ENCODE assay signal across 14 mouse cellular contexts in the genomic region with DNA sequence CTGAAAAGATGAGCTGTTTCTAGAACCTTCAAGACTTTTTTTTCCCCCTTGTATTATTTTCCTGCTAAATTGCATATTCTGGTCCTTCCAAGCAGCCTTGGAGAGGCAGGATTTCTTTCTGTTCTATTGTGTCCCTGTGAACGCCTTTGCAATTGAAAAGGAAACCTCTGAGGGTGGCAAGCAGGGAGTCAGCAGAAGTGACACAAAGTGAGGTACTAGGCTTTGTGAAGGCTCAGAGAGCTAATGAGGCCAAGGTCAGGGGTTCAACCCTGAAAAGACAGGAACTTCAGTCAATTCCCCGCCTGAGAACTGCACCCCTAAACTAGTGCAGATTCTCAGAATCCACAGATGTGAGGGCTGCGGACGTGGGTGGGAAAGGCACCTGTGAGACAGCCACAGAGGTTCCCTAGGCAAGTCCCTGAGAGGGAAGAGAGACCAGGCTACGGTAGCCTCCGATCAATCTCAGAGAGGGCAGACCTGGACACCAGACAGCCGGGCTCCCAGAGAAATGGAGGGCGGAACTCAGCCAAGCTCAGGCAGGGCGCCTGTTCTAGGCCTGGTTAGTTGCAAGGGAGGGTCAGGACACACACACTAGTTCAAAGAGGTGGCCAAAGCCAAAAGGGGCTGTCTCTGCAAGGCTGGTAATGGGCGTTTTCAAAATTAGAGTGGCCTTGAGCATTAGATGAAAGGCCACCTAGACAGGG. TPM values are rescaled to one million over a fixed set of nuclear protein-coding genes. Genes with fewer than 3 reads are reported as not detected.
DNase-seq lines count a peak whose midpoint lies in the region; ATAC-seq and TF ChIP-seq lines count a peak whose summit lies in the region.
"Had no signal": no experiment of that assay in that cellular context is flagged by ENCODE, and none has a peak within 500 bp of the region (broad histone marks: within the 10 kb centered on the region; RNA-seq: fewer than 3 reads in every experiment).

No protein-coding gene starts in this region.

- in situ Hi-C loops in ES-E14 (cut with MboI; ENCODE audit: low sequenced_read_pairs in 2 of 2, unreplicated experiment in 2 of 2): no loop called here

- WGBS in hindbrain, embryonic 10.5 days: 29% methylated on average over 10 of the region's 10 CpGs
- 42% methylated on average over 10 of the region's 10 CpGs for WGBS in hindbrain, embryonic 16.5 days
- 56% methylated on average over 10 of the region's 10 CpGs for WGBS in heart, embryonic 15.5 days

- peaks cover 64% of the 10 kb centered on the region for H3K4me1 ChIP-seq in hindbrain, embryonic 10.5 days (replicated peaks)
- peaks cover 10% of the 10 kb centered on the region for H3K4me1 ChIP-seq in hindbrain, embryonic 16.5 days (ENCODE audit: control insufficient read depth, insufficient read depth, low read depth, low read length)
- H3K4me1 ChIP-seq in ES-E14 (ENCODE audit: control insufficient read depth in 2 of 2, insufficient read depth in 2 of 2, low read length in 2 of 2, poor library complexity in 1 of 2): peaks cover 15 to 25% of the 10 kb centered on the region in 2 experiments
- peaks cover 68% of the 10 kb centered on the region for H3K4me1 ChIP-seq in heart, embryonic 15.5 days (replicated peaks)

- H3K27ac ChIP-seq in hindbrain, embryonic 10.5 days: peak overlapping the region; percentile 77
- no peak overlapping the region for H3K27ac ChIP-seq in hindbrain, embryonic 16.5 days (ENCODE audit: low read depth, low read length)
- peak overlapping the region; percentile 82 for H3K27ac ChIP-seq in ES-E14 (ENCODE audit: insufficient read depth, low read depth, low read length, poor library complexity, severe bottlenecking)
- H3K27ac ChIP-seq in heart, embryonic 15.5 days: peak overlapping the region; percentile 69
- H3K27ac ChIP-seq: hindbrain, embryonic 13.5 days; liver, embryonic 14.5 days had no signal

- H3K4me2 ChIP-seq in hindbrain, embryonic 16.5 days (ENCODE audit: low read length): no peak overlapping the region
- H3K4me2 ChIP-seq in heart, embryonic 15.5 days: peak overlapping the region; percentile 35
- H3K4me2 ChIP-seq: hindbrain, embryonic 13.5 days had no signal

- no peaks in the 10 kb centered on the region for H3K9me3 ChIP-seq in hindbrain, embryonic 10.5 days
- no peaks in the 10 kb centered on the region for H3K9me3 ChIP-seq in hindbrain, embryonic 16.5 days (ENCODE audit: control insufficient read depth, low read length)
- H3K9me3 ChIP-seq in ES-E14 (ENCODE audit: control insufficient read depth, insufficient read depth, low read depth, low read length): no peaks in the 10 kb centered on the region
- H3K9me3 ChIP-seq in heart, embryonic 15.5 days (replicated peaks): no peaks in the 10 kb centered on the region
- H3K9me3 ChIP-seq: hindbrain, embryonic 13.5 days had no signal

- H3K36me3 ChIP-seq in hindbrain, embryonic 10.5 days: peaks cover 12% of the 10 kb centered on the region
- 0 out of 2 replicates have a peak, but pooled peaks cover 2% of the 10 kb centered on the region for H3K36me3 ChIP-seq in hindbrain, embryonic 16.5 days (ENCODE audit: control insufficient read depth, insufficient read depth, low read length)
- H3K36me3 ChIP-seq in ES-E14 (ENCODE audit: control insufficient read depth, insufficient read depth, low read length, poor library complexity, severe bottlenecking): no peaks in the 10 kb centered on the region
- H3K36me3 ChIP-seq in heart, embryonic 15.5 days: 0 out of 2 replicates have a peak, but pooled peaks cover 6% of the 10 kb centered on the region

- ATAC-seq in hindbrain, embryonic 16.5 days: no peak
- no peak for ATAC-seq in heart, embryonic 15.5 days (replicated peaks; ENCODE audit: insufficient number of reproducible peaks, insufficient read depth, low FRiP score, low read depth)

- no peak overlapping the region for H3K9ac ChIP-seq in hindbrain, embryonic 16.5 days (ENCODE audit: low read depth, low read length)
- no peak overlapping the region; the same call in 1 of the 2 replicates for H3K9ac ChIP-seq in ES-E14 (ENCODE audit: insufficient read depth, low read depth, low read length, poor library complexity, severe bottlenecking)
- peak overlapping the region; percentile 42 for H3K9ac ChIP-seq in heart, embryonic 15.5 days
- H3K9ac ChIP-seq: hindbrain, embryonic 13.5 days; liver, embryonic 14.5 days had no signal

- H3K27me3 ChIP-seq in hindbrain, embryonic 10.5 days (ENCODE audit: insufficient read depth, poor library complexity, severe bottlenecking): peaks cover 17% of the 10 kb centered on the region; the same call in 1 of the 2 replicates
- no peaks in the 10 kb centered on the region for H3K27me3 ChIP-seq in hindbrain, embryonic 16.5 days (replicated peaks; ENCODE audit: control insufficient read depth, insufficient read depth, low read length)
- H3K27me3 ChIP-seq in heart, embryonic 15.5 days: no peaks in the 10 kb centered on the region
- H3K27me3 ChIP-seq: hindbrain, embryonic 13.5 days had no signal

- DNase-seq in cerebellum, adult 9-11 months: peak; percentile 2
- no peak for DNase-seq in cerebellum, postnatal 14 days
- peak; percentile 18 for DNase-seq in hindbrain, embryonic 10.5 days (ENCODE audit: low spot score)
- peak; percentile 40 for DNase-seq in ES-E14 (ENCODE audit: low read depth, low spot score)
- no peak for DNase-seq in left cerebral cortex, adult 18-20 months (ENCODE audit: low spot score in 2 of 2)
- no peak for DNase-seq in ovary, postnatal 10 days (ENCODE audit: low spot score)
- DNase-seq: cerebellum, adult 18-20 months; kidney, adult 11 months; midbrain, embryonic 14.5 days; thymus, adult 2 months had no signal

- H3K4me3 ChIP-seq in hindbrain, embryonic 10.5 days: no peak overlapping the region
- no peak overlapping the region for H3K4me3 ChIP-seq in hindbrain, embryonic 16.5 days (ENCODE audit: low read length)
- H3K4me3 ChIP-seq in ES-E14 (ENCODE audit: insufficient read depth in 1 of 2, low read depth in 1 of 2, low read length in 2 of 2, poor library complexity in 1 of 2, severe bottlenecking in 1 of 2): peak overlapping the region; percentile 10 to 35; a peak in 2 of 4 replicates
- H3K4me3 ChIP-seq in heart, embryonic 15.5 days: peak overlapping the region; percentile 9; the same call in 1 of the 2 replicates
- H3K4me3 ChIP-seq: hindbrain, embryonic 13.5 days had no signal

TF ChIP-seq in ES-E14, 5 proteins besides CTCF, POLR2A, EP300 and RAD21:
- TF ChIP-seq ZC3H11A (IDR thresholded peaks at IDR 0.05; ENCODE audit: borderline replicate concordance, low read depth, low read length) (no peak), HCFC1 (IDR thresholded peaks at IDR 0.05; ENCODE audit: borderline replicate concordance, insufficient read depth, low read length) (no peak), MAFK (IDR thresholded peaks at IDR 0.05; ENCODE audit: insufficient read depth, low read depth, low read length) (no peak), CHD2 (IDR thresholded peaks at IDR 0.05; ENCODE audit: low read depth, low read length) (no peak), ZNF384 (IDR thresholded peaks at IDR 0.05; ENCODE audit: low read depth, low read length) (no peak)
TF ChIP-seq in ES-E14: peak in this region for 0.

RNA-seq across cellular contexts. Expression of a gene that starts 5.6 kb away (rescaled TPM):
- polyA plus RNA-seq in hindbrain, embryonic 10.5 days (2016; fragmentation: Nextera tagmentation; extraction: Ambion mirVana): 59.7 and 66.7 TPM in 2 replicates
- 87.4 and 87.8 TPM in 2 replicates for polyA plus RNA-seq in hindbrain, embryonic 16.5 days (2015; fragmentation: Nextera tagmentation; extraction: Ambion mirVana)
- total RNA-seq in ES-E14 (2012; rRNA removed): 50.4 and 64.4 TPM in 2 replicates
- 208 and 210 TPM in 2 replicates for polyA plus RNA-seq in heart, embryonic 15.5 days (2015; fragmentation: Nextera tagmentation; extraction: Ambion mirVana)
- total RNA-seq in left cerebral cortex, adult 18-20 months (2021): 100 to 1,000 TPM in 1 of 2 experiments, 10 to 100 TPM in 1; 88.4 to 113 TPM

Comparison
In these comparisons a context has a peak if more than half of its experiments do, and no peak if none do; other contexts are left out.
1. DNase-seq: peak in cerebellum, adult 9-11 months (single experiment), hindbrain, embryonic 10.5 days (single experiment) and ES-E14 (single experiment); none in cerebellum, postnatal 14 days (0 of 2), left cerebral cortex, adult 18-20 months (0 of 2) and ovary, postnatal 10 days (single experiment).
2. H3K4me3 ChIP-seq: peak in ES-E14 (2 of 2) and heart, embryonic 15.5 days (single experiment); none in hindbrain, embryonic 10.5 days (single experiment) and hindbrain, embryonic 16.5 days (single experiment).